Mouse (Mus musculus): Measurements from ENCODE around the gene Ctnnbl1. TPM values are rescaled to one million over a fixed set of nuclear protein-coding genes. Genes with fewer than 3 reads are reported as not detected.
A peak's percentile ranks its signal among the peaks of the same experiment; 100 is the strongest.

The Ctnnbl1 gene
- total and polyA plus RNA-seq, 3 experiments, result 46.0 to 57.2 (median 48.6) TPM

- in situ Hi-C loops (cut with MboI; ENCODE audit: low pct_ligation_motif_present, low pct_unique_long_range_greater_than_20kb, low sequenced_read_pairs), result no loop called here
- dilution Hi-C loops (cut with MboI; ENCODE audit: extremely low pct_ligation_motif_present, extremely low pct_unique_long_range_greater_than_20kb, low sequenced_read_pairs), result no loop called here
- Histone ChIP-seq H3K9me3 (replicated peaks; ENCODE audit: low read length) (no peaks in the 10 kb centered on the region), H3K36me3 (replicated peaks in 1 of 2; ENCODE audit: control insufficient read depth in 1 of 2, insufficient read depth in 1 of 2, low read length in 1 of 2) (peaks cover 26 to 71% of the 10 kb centered on the region in 2 experiments), H3K4me3 (replicated peaks in 1 of 3; ENCODE audit: low read depth in 2 of 3, low read length in 2 of 3, poor library complexity in 1 of 3) (no peak overlapping the region), H3K27ac (ENCODE audit: insufficient read depth, low read depth) (no peak overlapping the region), H3K9ac (ENCODE audit: insufficient read depth, low read depth) (no peak overlapping the region), H3K79me2 (replicated peaks; ENCODE audit: control insufficient read depth, extremely low read depth, insufficient read depth, poor library complexity, severe bottlenecking) (no peaks in the 10 kb centered on the region), H3K4me2 (ENCODE audit: insufficient read depth, low read depth, poor library complexity, severe bottlenecking) (no peak overlapping the region), H3K27me3 (replicated peaks) (no peaks in the 10 kb centered on the region), H3K4me1 (ENCODE audit: control insufficient read depth in 1 of 2, insufficient read depth in 2 of 2) (peaks cover 3 to 14% of the 10 kb centered on the region in 2 experiments; a peak in 3 of 4 replicates)
- TF ChIP-seq JUND (conservative IDR thresholded peaks at IDR 0.05; ENCODE audit: low read depth, low read length), result no peak
- no peak for TF ChIP-seq E2F4 (IDR thresholded peaks at IDR 0.05; ENCODE audit: insufficient replicate concordance, low read depth, low read length)
- no peak for TF ChIP-seq TCF12 (IDR thresholded peaks at IDR 0.05; ENCODE audit: low read depth, low read length)
- no peak for TF ChIP-seq ZC3H11A (IDR thresholded peaks at IDR 0.05; ENCODE audit: low read depth, low read length)
- TF ChIP-seq MYC (IDR thresholded peaks at IDR 0.05; ENCODE audit: low read depth, low read length), result no peak
- no peak for TF ChIP-seq KAT2A (IDR thresholded peaks at IDR 0.05; ENCODE audit: insufficient replicate concordance, low read length)
- TF ChIP-seq EP300 (IDR thresholded peaks at IDR 0.05; ENCODE audit: low read length), result no peak
- no peak for TF ChIP-seq UBTF (IDR thresholded peaks at IDR 0.05; ENCODE audit: low read depth, low read length)
- TF ChIP-seq SMC3 (IDR thresholded peaks at IDR 0.05; ENCODE audit: low read depth, low read length), result no peak
- no peak for TF ChIP-seq ZNF384 (IDR thresholded peaks at IDR 0.05; ENCODE audit: low read depth, low read length)
- no peak for TF ChIP-seq NELFE (IDR thresholded peaks at IDR 0.05; ENCODE audit: low read depth, low read length)
- TF ChIP-seq POLR2AphosphoS2 (IDR thresholded peaks at IDR 0.05; ENCODE audit: low read depth, low read length), result no peak
- TF ChIP-seq TBP (conservative IDR thresholded peaks at IDR 0.05; ENCODE audit: low read depth, low read length), result no peak
- TF ChIP-seq MAFK (IDR thresholded peaks at IDR 0.05; ENCODE audit: insufficient replicate concordance, low read length), result no peak
- TF ChIP-seq ZKSCAN1 (IDR thresholded peaks at IDR 0.05; ENCODE audit: borderline replicate concordance, low read depth, low read length), result no peak
- no peak for TF ChIP-seq CTCF (conservative IDR thresholded peaks at IDR 0.05 in 1 of 2, IDR thresholded peaks at IDR 0.05 in 1 of 2; ENCODE audit: low read depth in 2 of 2, low read length in 2 of 2)
- TF ChIP-seq SIN3A (IDR thresholded peaks at IDR 0.05; ENCODE audit: low read length), result no peak
- TF ChIP-seq USF1 (IDR thresholded peaks at IDR 0.05; ENCODE audit: low read depth, low read length), result no peak
- no peak for DNase-seq (ENCODE audit: extremely low read depth)
Observed at GRCm38 (mm10) chr2:157881939-157882338, 144.7 kb downstream of the Ctnnbl1 start.

DNA sequence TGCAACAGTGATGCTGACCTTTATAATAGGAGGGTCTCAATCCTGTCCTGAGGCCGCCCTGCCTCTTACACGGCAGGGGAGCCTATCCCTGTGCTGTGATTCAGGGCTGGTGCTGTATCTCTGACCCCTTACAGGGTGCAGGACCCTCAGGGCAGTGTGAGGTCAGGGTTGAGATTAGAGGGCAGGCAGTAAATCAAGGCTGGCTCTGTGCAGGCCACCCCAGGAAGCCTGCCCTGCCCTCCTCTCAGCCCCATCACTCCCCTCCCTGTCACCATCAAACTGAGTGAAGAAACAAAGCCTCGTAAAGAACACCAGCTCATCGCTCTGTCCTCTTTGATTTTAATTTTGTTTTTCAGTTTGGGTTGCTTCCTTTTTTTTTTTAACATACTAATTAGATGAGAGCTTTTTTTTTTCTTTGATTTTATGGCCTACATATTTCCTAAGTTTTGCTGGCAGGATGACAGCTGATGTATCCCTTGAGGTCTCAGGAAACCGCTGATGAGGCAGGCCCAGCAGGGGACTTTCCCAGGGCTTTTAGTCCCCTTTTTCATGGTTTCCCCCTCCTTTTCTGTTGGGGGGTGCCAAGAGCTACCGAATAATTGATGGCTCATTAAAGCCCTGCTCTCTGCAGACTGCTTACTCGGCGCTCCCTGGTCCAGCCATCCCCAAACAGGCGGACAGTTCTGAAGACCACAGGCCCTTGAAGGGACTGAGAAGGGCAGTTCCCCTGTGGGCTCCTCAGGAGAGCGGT is 150.2 kb downstream of the Ctnnbl1 start:
- H3K79me2 ChIP-seq (replicated peaks; ENCODE audit: control insufficient read depth, extremely low read depth, insufficient read depth, poor library complexity, severe bottlenecking), result no peaks in the 10 kb centered on the region
- in situ Hi-C loops (cut with MboI; ENCODE audit: low pct_ligation_motif_present, low pct_unique_long_range_greater_than_20kb, low sequenced_read_pairs), result no loop called here

More for the DNA sequence above, 150.2 kb downstream of the Ctnnbl1 start:
- no peaks in the 10 kb centered on the region for H3K27me3 ChIP-seq (replicated peaks)
- peak overlapping the region; percentile 8; the same call in 1 of the 2 replicates for H3K4me2 ChIP-seq (ENCODE audit: insufficient read depth, low read depth, poor library complexity, severe bottlenecking)
- peak; percentile 57 for DNase-seq (ENCODE audit: extremely low read depth)
- H3K27ac ChIP-seq (ENCODE audit: insufficient read depth, low read depth), result no peak overlapping the region
- H3K36me3 ChIP-seq (replicated peaks in 1 of 2; ENCODE audit: control insufficient read depth in 1 of 2, insufficient read depth in 1 of 2, low read length in 1 of 2), result peaks cover 34 to 78% of the 10 kb centered on the region in 2 experiments
- dilution Hi-C loops (cut with MboI; ENCODE audit: extremely low pct_ligation_motif_present, extremely low pct_unique_long_range_greater_than_20kb, low sequenced_read_pairs), result no loop called here
- H3K9me3 ChIP-seq (replicated peaks; ENCODE audit: low read length), result no peaks in the 10 kb centered on the region
- H3K4me1 ChIP-seq (ENCODE audit: control insufficient read depth in 1 of 2, insufficient read depth in 2 of 2), result peaks cover 13 to 47% of the 10 kb centered on the region in 2 experiments
- no peak overlapping the region for H3K9ac ChIP-seq (ENCODE audit: insufficient read depth, low read depth)
- TF ChIP-seq ETS1 (conservative IDR thresholded peaks at IDR 0.05; ENCODE audit: low read depth, low read length), result peak; percentile 76
- TF ChIP-seq JUN (IDR thresholded peaks at IDR 0.05; ENCODE audit: insufficient read depth, low read depth, low read length), result no peak
- no peak for TF ChIP-seq MXI1 (IDR thresholded peaks at IDR 0.05; ENCODE audit: low read depth, low read length)
- TF ChIP-seq CHD2 (IDR thresholded peaks at IDR 0.05; ENCODE audit: low read length), result no peak
- TF ChIP-seq ZNF384 (IDR thresholded peaks at IDR 0.05; ENCODE audit: low read depth, low read length), result peak; percentile 80
- peak; percentile 55; the same call in 1 of the 2 replicates for TF ChIP-seq EP300 (IDR thresholded peaks at IDR 0.05; ENCODE audit: low read length)
- no peak for TF ChIP-seq ZMIZ1 (IDR thresholded peaks at IDR 0.05; ENCODE audit: low read depth, low read length)
- TF ChIP-seq MEF2A (IDR thresholded peaks at IDR 0.05; ENCODE audit: borderline replicate concordance, low read depth, low read length), result 0 out of 2 replicates have a peak, but pooled peaks have one; percentile 9
- no peak overlapping the region for H3K4me3 ChIP-seq (replicated peaks in 1 of 3; ENCODE audit: low read depth in 2 of 3, low read length in 2 of 3, poor library complexity in 1 of 3)
